Mouse (Mus musculus) myocyte (in vitro differentiated cells): ENCODE measurements at regions not wholly inside any gene's neighbourhood (a gene's known extent, or its start where the extent isn't known, plus 50 kb on each side); places are given as distances from the start of the nearest gene placed in this dataset.
"Not testable (repeated sequence)": the region's sequence is repeated elsewhere in the genome, so short reads cannot be mapped to it uniquely, and the experiment has no call there.

Source experiments
- H3K27me3 ChIP-seq: one replicate; pipeline ENCODE4 v1.6.1; 2011; ENCODE audit not compliant: control insufficient read depth, insufficient read depth, insufficient read length
- H3K36me3 ChIP-seq: one replicate; pipeline ENCODE4 v1.6.1; 2011; ENCODE audit not compliant: control insufficient read depth, insufficient read depth
- H3K4me2 ChIP-seq: one replicate; pipeline ENCODE4 v1.6.1; 2011; ENCODE audit warnings: low read depth, control low read depth
- H3K4me3 ChIP-seq: one replicate; pipeline ENCODE4 v1.5.1; 2011; ENCODE audit warnings: mild to moderate bottlenecking, control low read depth, moderate library complexity
- H3K79me2 ChIP-seq: one replicate; pipeline ENCODE4 v1.6.1; 2011; ENCODE audit not compliant: control insufficient read depth, insufficient read depth
- H3ac ChIP-seq: one replicate; pipeline ENCODE4 v1.6.1; 2011; ENCODE audit not compliant: control insufficient read depth, insufficient read length
- CEBPB ChIP-seq: IDR thresholded peaks from 2 replicates; pipeline ENCODE4 v1.6.1; 2011; ENCODE audit warnings: mild to moderate bottlenecking, moderate library complexity; ENCODE audit not compliant: poor library complexity, insufficient read depth, severe bottlenecking
- E2F4 ChIP-seq: IDR thresholded peaks from one replicate; pipeline ENCODE4 v1.6.1; 2011; ENCODE audit warnings: mild to moderate bottlenecking, control low read depth, moderate library complexity; ENCODE audit not compliant: insufficient read depth
- MAX ChIP-seq: IDR thresholded peaks from one replicate; pipeline ENCODE4 v1.6.1; 2011; ENCODE audit warnings: low read depth, mild to moderate bottlenecking, control low read depth
- MYOD1 ChIP-seq, 3 experiments: IDR thresholded peaks; one replicate each; pipeline ENCODE4 v1.6.1; 2011; ENCODE audit warnings: control low read depth in 2 of 3, low read depth in 2 of 3, mild to moderate bottlenecking in 2 of 3, moderate library complexity in 1 of 3; ENCODE audit not compliant: insufficient read length in 2 of 3, control insufficient read depth in 1 of 3
- MYOG ChIP-seq, 3 experiments: IDR thresholded peaks; one replicate each; pipeline ENCODE4 v1.6.1; 2011; ENCODE audit warnings: control low read depth in 2 of 3, low read depth in 2 of 3, mild to moderate bottlenecking in 2 of 3; ENCODE audit not compliant: insufficient read length in 2 of 3, control insufficient read depth in 1 of 3, insufficient read depth in 1 of 3
- POLR2A ChIP-seq: IDR thresholded peaks from one replicate; pipeline ENCODE4 v1.6.1; 2011; ENCODE audit warnings: low read depth, mild to moderate bottlenecking, control low read depth, moderate library complexity; ENCODE audit not compliant: insufficient read length
- POLR2AphosphoS2 ChIP-seq: IDR thresholded peaks from one replicate; pipeline ENCODE4 v1.6.1; 2011; ENCODE audit warnings: low read depth, control low read depth; ENCODE audit not compliant: insufficient read length
- REST ChIP-seq: IDR thresholded peaks from one replicate; pipeline ENCODE4 v1.6.1; 2011; ENCODE audit warnings: mild to moderate bottlenecking, control low read depth, moderate library complexity; ENCODE audit not compliant: insufficient read depth, insufficient read length
- SRF ChIP-seq: IDR thresholded peaks from one replicate; pipeline ENCODE4 v1.6.1; 2011; ENCODE audit warnings: low read depth; ENCODE audit not compliant: control insufficient read depth, insufficient read length
- TCF12 ChIP-seq: IDR thresholded peaks from one replicate; pipeline ENCODE4 v1.6.1; 2011; ENCODE audit warnings: mild to moderate bottlenecking, control low read depth; ENCODE audit not compliant: poor library complexity, insufficient read depth, severe bottlenecking
- TCF3 ChIP-seq: IDR thresholded peaks from one replicate; pipeline ENCODE4 v1.6.1; 2011; ENCODE audit warnings: low read depth, control low read depth; ENCODE audit not compliant: insufficient read length
- USF1 ChIP-seq: IDR thresholded peaks from one replicate; pipeline ENCODE4 v1.6.1; 2011; ENCODE audit warnings: low read depth, mild to moderate bottlenecking, control low read depth, moderate library complexity

- TF ChIP-seq USF1 (no peak), POLR2AphosphoS2 (no peak), MYOG (IDR thresholded peaks at IDR 0.05; ENCODE audit: control insufficient read depth in 1 of 3, insufficient read depth in 1 of 3, insufficient read length in 2 of 3, low read depth in 2 of 3) (no peak), E2F4 (no peak)
- no peaks in the 10 kb centered on the region for H3K36me3 ChIP-seq
- no peak overlapping the region for H3ac ChIP-seq
- no peak overlapping the region for H3K4me3 ChIP-seq
- no peaks in the 10 kb centered on the region for H3K27me3 ChIP-seq
- no peaks in the 10 kb centered on the region for H3K79me2 ChIP-seq
- no peak overlapping the region for H3K4me2 ChIP-seq
Observed at GRCm38 (mm10) chr4:153829766-153830165, 127.3 kb upstream of the A430005L14Rik start.

GRCm38 (mm10) chr4:153830491-153830890 is 126.5 kb upstream of the A430005L14Rik start:
- H3K4me2 ChIP-seq, result no peak overlapping the region
- no peak overlapping the region for H3K4me3 ChIP-seq
- no peak overlapping the region for H3ac ChIP-seq
- TF ChIP-seq MAX (no peak), E2F4 (no peak), TCF12 (no peak)
- no peaks in the 10 kb centered on the region for H3K36me3 ChIP-seq
- no peaks in the 10 kb centered on the region for H3K27me3 ChIP-seq
- H3K79me2 ChIP-seq, result no peaks in the 10 kb centered on the region

GRCm38 (mm10) chr4:153831251-153831650 is 125.8 kb upstream of the A430005L14Rik start:
- H3ac ChIP-seq, H3K79me2 ChIP-seq, H3K4me3 ChIP-seq, H3K36me3 ChIP-seq, H3K27me3 ChIP-seq, H3K4me2 ChIP-seq: not testable (repeated sequence)

- Histone ChIP-seq H3K4me3 (no peak overlapping the region), H3ac (no peak overlapping the region), H3K36me3 (no peaks in the 10 kb centered on the region), H3K79me2 (no peaks in the 10 kb centered on the region), H3K4me2 (no peak overlapping the region), H3K27me3 (no peaks in the 10 kb centered on the region)
- TF ChIP-seq MAX (no peak), MYOG (IDR thresholded peaks at IDR 0.05; ENCODE audit: control insufficient read depth in 1 of 3, insufficient read depth in 1 of 3, insufficient read length in 2 of 3, low read depth in 2 of 3) (no peak), E2F4 (no peak), SRF (no peak)
Observed at GRCm38 (mm10) chr4:153832151-153832550, 124.9 kb upstream of the A430005L14Rik start.

- Histone ChIP-seq H3K4me2 (no peak overlapping the region), H3K79me2 (no peaks in the 10 kb centered on the region), H3K27me3 (no peaks in the 10 kb centered on the region), H3ac (no peak overlapping the region), H3K4me3 (no peak overlapping the region), H3K36me3 (no peaks in the 10 kb centered on the region)
- no peak for TF ChIP-seq MAX
- no peak for TF ChIP-seq POLR2AphosphoS2
- TF ChIP-seq SRF, result no peak
- no peak for TF ChIP-seq MYOD1 (IDR thresholded peaks at IDR 0.05; ENCODE audit: control insufficient read depth in 1 of 3, insufficient read length in 2 of 3, low read depth in 2 of 3)
- TF ChIP-seq CEBPB, result no peak
Observed at GRCm38 (mm10) chr4:153844766-153845165, 112.3 kb upstream of the A430005L14Rik start.

- H3ac ChIP-seq, result no peak overlapping the region
- H3K36me3 ChIP-seq, result no peaks in the 10 kb centered on the region
- H3K4me3 ChIP-seq, result no peak overlapping the region
- H3K4me2 ChIP-seq, result no peak overlapping the region
- no peaks in the 10 kb centered on the region for H3K27me3 ChIP-seq
- H3K79me2 ChIP-seq, result no peaks in the 10 kb centered on the region
- TF ChIP-seq MYOD1 (IDR thresholded peaks at IDR 0.05; ENCODE audit: control insufficient read depth in 1 of 3, insufficient read length in 2 of 3, low read depth in 2 of 3), result no peak
- no peak for TF ChIP-seq E2F4
- TF ChIP-seq TCF3, result no peak
- no peak for TF ChIP-seq POLR2A
- no peak for TF ChIP-seq MYOG (IDR thresholded peaks at IDR 0.05; ENCODE audit: control insufficient read depth in 1 of 3, insufficient read depth in 1 of 3, insufficient read length in 2 of 3, low read depth in 2 of 3)
- TF ChIP-seq SRF, result no peak
- no peak for TF ChIP-seq REST
- no peak for TF ChIP-seq MAX
- no peak for TF ChIP-seq USF1
- TF ChIP-seq CEBPB, result no peak
- no peak for TF ChIP-seq POLR2AphosphoS2
- TF ChIP-seq TCF12, result no peak
Observed at GRCm38 (mm10) chr4:153848274-153848673, 108.8 kb upstream of the A430005L14Rik start.
